Mouse (Mus musculus): ENCODE data around the gene Gm5244. TPM values are rescaled to one million over a fixed set of nuclear protein-coding genes. Genes with fewer than 3 reads are reported as not detected.

Gene Gm5244
- total and polyA plus RNA-seq, 3 experiments: not detected

GRCm38 (mm10) chr19:12820383-12820782 lies 26.1 kb upstream of the Gm5244 start:
- Histone ChIP-seq H3K9me3 (replicated peaks) (no peaks in the 10 kb centered on the region), H3K4me3 (ENCODE audit: low read depth, low read length) (no peak overlapping the region), H3K27me3 (ENCODE audit: insufficient read depth, low read length) (no peaks in the 10 kb centered on the region), H3K4me1 (ENCODE audit: insufficient read depth, low read depth, low read length) (peaks cover 6% of the 10 kb centered on the region), H3K36me3 (replicated peaks) (no peaks in the 10 kb centered on the region)
- TF ChIP-seq GATA2 (IDR thresholded peaks at IDR 0.05; ENCODE audit: borderline replicate concordance, low read depth, low read length) (no peak), TAL1 (conservative IDR thresholded peaks at IDR 0.05; ENCODE audit: low read depth, low read length) (no peak), CTCF (IDR thresholded peaks at IDR 0.05; ENCODE audit: low read depth, low read length) (no peak), POLR2AphosphoS5 (IDR thresholded peaks at IDR 0.05; ENCODE audit: insufficient replicate concordance, low read depth, low read length) (no peak), GATA1 (IDR thresholded peaks at IDR 0.05; ENCODE audit: borderline replicate concordance, low read length) (no peak)
- DNase-seq (ENCODE audit: low spot score): no peak
- no peak for ATAC-seq (ENCODE audit: extremely low read depth, insufficient number of reproducible peaks, low FRiP score, poor library complexity, severe bottlenecking)

- Histone ChIP-seq H3K4me3 (ENCODE audit: low read depth, low read length) (no peak overlapping the region), H3K9me3 (replicated peaks) (no peaks in the 10 kb centered on the region), H3K27me3 (ENCODE audit: insufficient read depth, low read length) (no peaks in the 10 kb centered on the region), H3K4me1 (ENCODE audit: insufficient read depth, low read depth, low read length) (peaks cover 6% of the 10 kb centered on the region), H3K36me3 (replicated peaks) (no peaks in the 10 kb centered on the region)
- no peak for TF ChIP-seq GATA2 (IDR thresholded peaks at IDR 0.05; ENCODE audit: borderline replicate concordance, low read depth, low read length)
- TF ChIP-seq CTCF (IDR thresholded peaks at IDR 0.05; ENCODE audit: low read depth, low read length): no peak
- no peak for TF ChIP-seq GATA1 (IDR thresholded peaks at IDR 0.05; ENCODE audit: borderline replicate concordance, low read length)
- TF ChIP-seq TAL1 (conservative IDR thresholded peaks at IDR 0.05; ENCODE audit: low read depth, low read length): no peak
- no peak for TF ChIP-seq POLR2AphosphoS5 (IDR thresholded peaks at IDR 0.05; ENCODE audit: insufficient replicate concordance, low read depth, low read length)
- peak; percentile 8; the same call in 1 of the 2 replicates for ATAC-seq (ENCODE audit: extremely low read depth, insufficient number of reproducible peaks, low FRiP score, poor library complexity, severe bottlenecking)
- DNase-seq (ENCODE audit: low spot score): no peak
These were observed 21.9 kb upstream of the Gm5244 start for GRCm38 (mm10) chr19:12824549-12824948.

GRCm38 (mm10) chr19:12830823-12831430 lies 15.6 kb upstream of the Gm5244 start:
- DNase-seq (ENCODE audit: low spot score): no peak
- no peaks in the 10 kb centered on the region for H3K27me3 ChIP-seq (ENCODE audit: insufficient read depth, low read length)
- no peaks in the 10 kb centered on the region for H3K36me3 ChIP-seq (replicated peaks)
- no peaks in the 10 kb centered on the region for H3K9me3 ChIP-seq (replicated peaks)
- H3K4me1 ChIP-seq (ENCODE audit: insufficient read depth, low read depth, low read length): peaks cover 2% of the 10 kb centered on the region; the same call in 1 of the 2 replicates
- no peak overlapping the region for H3K4me3 ChIP-seq (ENCODE audit: low read depth, low read length)
- no peak for ATAC-seq (ENCODE audit: extremely low read depth, insufficient number of reproducible peaks, low FRiP score, poor library complexity, severe bottlenecking)
- no peak for TF ChIP-seq CTCF (IDR thresholded peaks at IDR 0.05; ENCODE audit: low read depth, low read length)
- TF ChIP-seq GATA1 (IDR thresholded peaks at IDR 0.05; ENCODE audit: borderline replicate concordance, low read length): no peak
- no peak for TF ChIP-seq POLR2AphosphoS5 (IDR thresholded peaks at IDR 0.05; ENCODE audit: insufficient replicate concordance, low read depth, low read length)
- TF ChIP-seq GATA2 (IDR thresholded peaks at IDR 0.05; ENCODE audit: borderline replicate concordance, low read depth, low read length): no peak

- Histone ChIP-seq H3K4me3 (ENCODE audit: low read depth, low read length) (no peak overlapping the region), H3K36me3 (replicated peaks) (no peaks in the 10 kb centered on the region), H3K9me3 (replicated peaks) (no peaks in the 10 kb centered on the region), H3K4me1 (ENCODE audit: insufficient read depth, low read depth, low read length) (peaks cover 2% of the 10 kb centered on the region; the same call in 1 of the 2 replicates), H3K27me3 (ENCODE audit: insufficient read depth, low read length) (no peaks in the 10 kb centered on the region)
- DNase-seq (ENCODE audit: low spot score) (no peak), ATAC-seq (ENCODE audit: extremely low read depth, insufficient number of reproducible peaks, low FRiP score, poor library complexity, severe bottlenecking) (no peak)
- TF ChIP-seq POLR2AphosphoS5 (IDR thresholded peaks at IDR 0.05; ENCODE audit: insufficient replicate concordance, low read depth, low read length) (no peak), TAL1 (conservative IDR thresholded peaks at IDR 0.05; ENCODE audit: low read depth, low read length) (no peak), GATA1 (IDR thresholded peaks at IDR 0.05; ENCODE audit: borderline replicate concordance, low read length) (no peak), GATA2 (IDR thresholded peaks at IDR 0.05; ENCODE audit: borderline replicate concordance, low read depth, low read length) (no peak), CTCF (IDR thresholded peaks at IDR 0.05; ENCODE audit: low read depth, low read length) (no peak)
These were observed 14.9 kb upstream of the Gm5244 start for GRCm38 (mm10) chr19:12831559-12831958.

- ATAC-seq (ENCODE audit: extremely low read depth, insufficient number of reproducible peaks, low FRiP score, poor library complexity, severe bottlenecking): peak; percentile 96
- no peak for DNase-seq (ENCODE audit: low spot score)
- peaks cover 2% of the 10 kb centered on the region; the same call in 1 of the 2 replicates for H3K4me1 ChIP-seq (ENCODE audit: insufficient read depth, low read depth, low read length)
- H3K27me3 ChIP-seq (ENCODE audit: insufficient read depth, low read length): no peaks in the 10 kb centered on the region
- TF ChIP-seq POLR2AphosphoS5 (IDR thresholded peaks at IDR 0.05; ENCODE audit: insufficient replicate concordance, low read depth, low read length): no peak
- TF ChIP-seq GATA1 (IDR thresholded peaks at IDR 0.05; ENCODE audit: borderline replicate concordance, low read length): no peak
- TF ChIP-seq TAL1 (conservative IDR thresholded peaks at IDR 0.05; ENCODE audit: low read depth, low read length): no peak
- TF ChIP-seq GATA2 (IDR thresholded peaks at IDR 0.05; ENCODE audit: borderline replicate concordance, low read depth, low read length): no peak
- no peak for TF ChIP-seq CTCF (IDR thresholded peaks at IDR 0.05; ENCODE audit: low read depth, low read length)
- no peaks in the 10 kb centered on the region for H3K36me3 ChIP-seq (replicated peaks)
- no peaks in the 10 kb centered on the region for H3K9me3 ChIP-seq (replicated peaks)
- no peak overlapping the region for H3K4me3 ChIP-seq (ENCODE audit: low read depth, low read length)
These were observed 12.9 kb upstream of the Gm5244 start for GRCm38 (mm10) chr19:12833625-12834024.

- no peaks in the 10 kb centered on the region for H3K27me3 ChIP-seq (ENCODE audit: insufficient read depth, low read length)
- no peak overlapping the region for H3K4me3 ChIP-seq (ENCODE audit: low read depth, low read length)
- H3K9me3 ChIP-seq (replicated peaks): no peaks in the 10 kb centered on the region
- DNase-seq (ENCODE audit: low spot score) (no peak), ATAC-seq (ENCODE audit: extremely low read depth, insufficient number of reproducible peaks, low FRiP score, poor library complexity, severe bottlenecking) (no peak)
- H3K4me1 ChIP-seq (ENCODE audit: insufficient read depth, low read depth, low read length): no peaks in the 10 kb centered on the region
- no peaks in the 10 kb centered on the region for H3K36me3 ChIP-seq (replicated peaks)
- TF ChIP-seq POLR2AphosphoS5 (IDR thresholded peaks at IDR 0.05; ENCODE audit: insufficient replicate concordance, low read depth, low read length): no peak
- no peak for TF ChIP-seq TAL1 (conservative IDR thresholded peaks at IDR 0.05; ENCODE audit: low read depth, low read length)
- TF ChIP-seq GATA2 (IDR thresholded peaks at IDR 0.05; ENCODE audit: borderline replicate concordance, low read depth, low read length): no peak
- TF ChIP-seq GATA1 (IDR thresholded peaks at IDR 0.05; ENCODE audit: borderline replicate concordance, low read length): no peak
- TF ChIP-seq CTCF (IDR thresholded peaks at IDR 0.05; ENCODE audit: low read depth, low read length): no peak
These were observed 8.0 kb upstream of the Gm5244 start for GRCm38 (mm10) chr19:12838507-12838906.
